Mouse (Mus musculus): Measurements from ENCODE around the gene Omp.
A peak's percentile ranks its signal among the peaks of the same experiment; 100 is the strongest.

- peak; percentile 42 for TF ChIP-seq CTCF (conservative IDR thresholded peaks at IDR 0.05; ENCODE audit: low read length)
- no peak for TF ChIP-seq NANOG (IDR thresholded peaks at IDR 0.05; ENCODE audit: borderline replicate concordance, low read length)
These were observed 13.6 kb downstream of the Omp start for GRCm38 (mm10) chr7:98131751-98132150.
